Mouse (Mus musculus): Measurements from ENCODE around the gene Ptcd3. TPM values are rescaled to one million over a fixed set of nuclear protein-coding genes. Genes with fewer than 3 reads are reported as not detected.

Gene Ptcd3
- polyA plus RNA-seq, 1 experiment, result 155 TPM

DNA sequence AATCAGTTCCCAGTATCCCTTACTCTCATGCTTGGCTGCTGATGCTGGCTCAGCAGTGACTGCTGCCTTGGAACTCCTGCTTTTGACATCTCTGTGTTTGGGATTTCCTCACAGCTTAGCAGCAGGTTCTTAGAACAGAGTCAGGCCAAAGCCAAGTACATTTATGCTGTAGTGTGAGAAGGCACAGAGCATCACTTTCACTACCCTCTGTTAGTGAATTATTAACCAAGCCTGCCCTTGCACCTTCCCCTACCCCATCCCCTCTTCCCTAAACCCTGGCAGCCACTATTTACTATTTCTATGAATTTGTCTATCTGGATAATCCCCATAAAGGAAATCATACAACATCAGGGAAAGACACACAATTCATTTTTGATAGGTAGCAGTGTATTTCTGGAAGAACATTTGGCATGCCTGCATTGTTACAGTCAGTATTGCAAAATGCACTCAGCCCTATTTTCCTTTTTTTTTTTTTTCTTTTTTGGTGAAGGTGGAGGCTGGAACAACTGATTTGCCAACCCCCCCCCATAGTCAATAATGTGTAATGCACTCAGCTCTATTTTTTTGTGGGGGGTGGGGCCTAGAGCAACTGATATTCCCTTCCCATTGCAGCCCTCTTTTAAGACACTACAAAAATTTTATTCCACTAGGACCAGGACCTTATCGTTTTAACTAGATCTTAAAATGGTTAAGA, 67.8 kb downstream of the Ptcd3 start:
- Histone ChIP-seq H3K27ac (ENCODE audit: insufficient read depth, low read length) (no peak overlapping the region), H3K4me3 (ENCODE audit: low read depth, low read length) (no peak overlapping the region), H3K4me1 (ENCODE audit: control insufficient read depth, insufficient read depth, low read length) (no peaks in the 10 kb centered on the region), H3K9ac (ENCODE audit: low read depth, poor library complexity, severe bottlenecking) (no peak overlapping the region), H3K27me3 (ENCODE audit: control insufficient read depth, insufficient read depth, low read length, poor library complexity, severe bottlenecking) (no peaks in the 10 kb centered on the region), H3K9me3 (replicated peaks; ENCODE audit: control insufficient read depth, insufficient read depth, low read length, poor library complexity, severe bottlenecking) (no peaks in the 10 kb centered on the region), H3K36me3 (ENCODE audit: control insufficient read depth, insufficient read depth, low read length, poor library complexity, severe bottlenecking) (peaks cover 4% of the 10 kb centered on the region; the same call in 1 of the 2 replicates)
- TF ChIP-seq CTCF (IDR thresholded peaks at IDR 0.05; ENCODE audit: low read depth, low read length) (no peak), EP300 (IDR thresholded peaks at IDR 0.05; ENCODE audit: insufficient read depth, low read depth, low read length) (no peak), POLR2A (IDR thresholded peaks at IDR 0.05; ENCODE audit: insufficient read depth, low read length) (no peak)

DNA sequence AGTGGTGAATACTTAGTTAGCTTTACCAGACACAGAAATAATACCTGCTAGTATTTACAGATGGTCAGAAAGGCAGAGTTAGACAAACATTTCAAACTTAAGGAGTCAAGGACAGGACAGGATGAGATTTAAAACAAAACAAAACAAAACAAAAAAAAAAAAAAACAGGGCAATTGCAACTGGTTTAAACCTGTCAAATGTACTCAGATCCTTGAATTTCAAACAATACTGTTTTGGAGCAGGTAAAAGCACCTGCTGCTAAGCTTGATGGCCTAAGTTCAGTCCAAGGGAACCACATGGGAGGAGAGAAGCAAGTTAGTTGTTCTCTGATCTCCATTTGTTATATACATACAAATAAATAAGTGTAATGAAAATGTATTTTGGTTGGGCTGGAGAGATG, 68.7 kb downstream of the Ptcd3 start:
- Histone ChIP-seq H3K4me1 (ENCODE audit: control insufficient read depth, insufficient read depth, low read length) (no peaks in the 10 kb centered on the region), H3K9ac (ENCODE audit: low read depth, poor library complexity, severe bottlenecking) (no peak overlapping the region), H3K27ac (ENCODE audit: insufficient read depth, low read length) (no peak overlapping the region), H3K9me3 (replicated peaks; ENCODE audit: control insufficient read depth, insufficient read depth, low read length, poor library complexity, severe bottlenecking) (no peaks in the 10 kb centered on the region), H3K27me3 (ENCODE audit: control insufficient read depth, insufficient read depth, low read length, poor library complexity, severe bottlenecking) (no peaks in the 10 kb centered on the region), H3K4me3 (ENCODE audit: low read depth, low read length) (no peak overlapping the region), H3K36me3 (ENCODE audit: control insufficient read depth, insufficient read depth, low read length, poor library complexity, severe bottlenecking) (peaks cover 2% of the 10 kb centered on the region; the same call in 1 of the 2 replicates)
- TF ChIP-seq CTCF (IDR thresholded peaks at IDR 0.05; ENCODE audit: low read depth, low read length) (no peak), POLR2A (IDR thresholded peaks at IDR 0.05; ENCODE audit: insufficient read depth, low read length) (no peak), EP300 (IDR thresholded peaks at IDR 0.05; ENCODE audit: insufficient read depth, low read depth, low read length) (no peak)

DNA sequence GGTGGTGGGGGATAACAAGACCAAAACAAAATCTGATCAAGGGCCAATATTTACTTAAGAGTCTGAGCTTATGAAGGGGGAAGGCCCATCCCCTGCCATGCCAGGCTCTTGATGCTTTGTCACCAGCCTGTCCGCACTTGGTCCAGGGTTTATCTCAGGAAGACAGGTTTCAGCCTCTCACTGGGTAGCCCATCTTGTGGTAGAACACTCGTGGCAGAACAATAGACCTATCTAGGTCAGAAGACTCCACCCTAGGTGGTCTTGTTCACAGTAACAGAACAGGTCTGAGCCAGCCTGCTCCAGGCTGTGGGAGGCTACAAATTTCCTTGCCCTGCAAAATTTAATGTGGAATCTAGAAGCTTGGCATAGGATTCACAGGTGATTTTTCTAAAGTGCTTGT, 71.7 kb downstream of the Ptcd3 start:
- H3K27ac ChIP-seq (ENCODE audit: insufficient read depth, low read length), result no peak overlapping the region
- H3K4me1 ChIP-seq (ENCODE audit: control insufficient read depth, insufficient read depth, low read length), result no peaks in the 10 kb centered on the region
- TF ChIP-seq EP300 (IDR thresholded peaks at IDR 0.05; ENCODE audit: insufficient read depth, low read depth, low read length) (no peak), POLR2A (IDR thresholded peaks at IDR 0.05; ENCODE audit: insufficient read depth, low read length) (no peak), CTCF (IDR thresholded peaks at IDR 0.05; ENCODE audit: low read depth, low read length) (no peak)
- H3K9me3 ChIP-seq (replicated peaks; ENCODE audit: control insufficient read depth, insufficient read depth, low read length, poor library complexity, severe bottlenecking), result no peaks in the 10 kb centered on the region
- H3K4me3 ChIP-seq (ENCODE audit: low read depth, low read length), result no peak overlapping the region
- H3K27me3 ChIP-seq (ENCODE audit: control insufficient read depth, insufficient read depth, low read length, poor library complexity, severe bottlenecking), result no peaks in the 10 kb centered on the region
- H3K36me3 ChIP-seq (ENCODE audit: control insufficient read depth, insufficient read depth, low read length, poor library complexity, severe bottlenecking), result no peaks in the 10 kb centered on the region
- no peak overlapping the region for H3K9ac ChIP-seq (ENCODE audit: low read depth, poor library complexity, severe bottlenecking)

DNA sequence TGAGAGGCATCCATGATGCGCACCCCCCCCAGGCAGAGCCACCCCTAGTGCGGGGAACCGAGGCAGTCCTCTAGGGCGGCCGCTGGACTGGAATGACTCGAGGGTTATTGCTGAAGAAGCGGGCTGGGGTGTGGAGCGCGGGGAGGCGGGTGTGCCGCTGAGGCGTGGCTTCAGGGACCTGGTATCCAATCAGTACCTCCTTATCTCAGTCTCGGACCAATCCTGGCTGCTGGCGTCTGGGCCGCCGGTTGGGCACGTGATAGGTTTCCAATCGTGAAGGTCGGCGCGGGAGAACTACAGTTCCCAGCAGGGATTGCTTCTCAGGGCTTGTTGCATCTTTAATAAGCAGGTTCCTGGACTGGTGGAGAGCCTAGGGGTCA, 77.0 kb downstream of the Ptcd3 start:
- TF ChIP-seq CTCF (IDR thresholded peaks at IDR 0.05; ENCODE audit: low read depth, low read length), result no peak
- no peak for TF ChIP-seq POLR2A (IDR thresholded peaks at IDR 0.05; ENCODE audit: insufficient read depth, low read length)
- no peak for TF ChIP-seq EP300 (IDR thresholded peaks at IDR 0.05; ENCODE audit: insufficient read depth, low read depth, low read length)
- H3K4me1 ChIP-seq (ENCODE audit: control insufficient read depth, insufficient read depth, low read length), result no peaks in the 10 kb centered on the region
- H3K9ac ChIP-seq (ENCODE audit: low read depth, poor library complexity, severe bottlenecking), result peak overlapping the region; percentile 66
- no peaks in the 10 kb centered on the region for H3K27me3 ChIP-seq (ENCODE audit: control insufficient read depth, insufficient read depth, low read length, poor library complexity, severe bottlenecking)
- no peaks in the 10 kb centered on the region for H3K9me3 ChIP-seq (replicated peaks; ENCODE audit: control insufficient read depth, insufficient read depth, low read length, poor library complexity, severe bottlenecking)
- no peaks in the 10 kb centered on the region for H3K36me3 ChIP-seq (ENCODE audit: control insufficient read depth, insufficient read depth, low read length, poor library complexity, severe bottlenecking)
- H3K4me3 ChIP-seq (ENCODE audit: low read depth, low read length), result peak overlapping the region; percentile 88
- peak overlapping the region; percentile 74 for H3K27ac ChIP-seq (ENCODE audit: insufficient read depth, low read length)

DNA sequence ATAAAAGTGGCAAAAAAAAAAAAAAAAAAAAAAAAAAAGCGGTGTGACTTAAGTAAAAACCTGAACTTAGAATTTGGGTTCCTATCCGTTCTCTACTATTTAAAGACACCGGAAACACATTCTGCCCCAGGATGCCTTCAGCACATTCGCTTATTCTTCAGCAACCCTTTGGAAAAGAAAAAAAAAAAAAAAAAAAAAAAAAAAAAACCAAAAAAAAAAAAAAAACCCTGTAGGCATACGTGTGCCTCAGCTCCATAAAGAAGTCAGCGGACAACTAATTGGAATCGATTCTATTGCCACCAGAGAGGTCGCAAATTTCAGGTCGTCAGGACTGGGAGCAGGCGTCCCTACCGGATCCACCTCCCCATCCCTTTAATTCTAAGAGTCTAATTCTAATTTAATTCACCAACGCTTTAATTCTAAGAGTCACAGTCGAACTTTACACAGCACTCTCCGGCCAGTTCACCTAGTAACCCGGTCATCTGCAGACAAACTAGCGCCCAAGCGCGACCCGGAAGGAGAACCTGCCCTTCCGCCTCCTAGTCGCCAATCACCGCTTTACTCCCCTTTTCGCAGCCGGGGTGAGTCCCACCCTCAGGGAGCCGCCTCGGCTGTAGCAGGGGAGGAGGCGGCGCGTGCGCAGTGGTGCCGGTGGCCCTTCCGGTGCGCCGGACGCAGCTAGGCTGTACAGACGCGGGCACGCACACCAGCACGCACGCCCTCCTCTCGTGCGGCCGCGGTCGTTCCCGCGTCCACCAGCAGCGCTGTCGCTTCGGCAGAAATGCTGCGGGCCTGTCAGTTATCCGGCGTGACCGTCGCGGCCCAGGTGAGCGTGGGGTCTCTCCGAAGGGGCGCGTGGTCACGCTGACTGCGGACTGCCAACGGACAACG, 77.6 kb downstream of the Ptcd3 start, which contains the start of gene Immt:
Gene Immt (plus strand): TSS at position 642 of the 891 bp plus-strand sequence.
- TF ChIP-seq POLR2A (IDR thresholded peaks at IDR 0.05; ENCODE audit: insufficient read depth, low read length), result peak; percentile 75
- no peak for TF ChIP-seq CTCF (IDR thresholded peaks at IDR 0.05; ENCODE audit: low read depth, low read length)
- TF ChIP-seq EP300 (IDR thresholded peaks at IDR 0.05; ENCODE audit: insufficient read depth, low read depth, low read length), result 0 out of 2 replicates have a peak, but pooled peaks have one; percentile 6
- Histone ChIP-seq H3K4me3 (ENCODE audit: low read depth, low read length) (peak within 1 kb of the TSS; percentile 94), H3K27me3 (ENCODE audit: control insufficient read depth, insufficient read depth, low read length, poor library complexity, severe bottlenecking) (no peaks in the 10 kb centered on the region), H3K4me1 (ENCODE audit: control insufficient read depth, insufficient read depth, low read length) (no peaks in the 10 kb centered on the region), H3K36me3 (ENCODE audit: control insufficient read depth, insufficient read depth, low read length, poor library complexity, severe bottlenecking) (no peaks in the 10 kb centered on the region), H3K9ac (ENCODE audit: low read depth, poor library complexity, severe bottlenecking) (peak within 1 kb of the TSS; percentile 66), H3K27ac (ENCODE audit: insufficient read depth, low read length) (peak within 1 kb of the TSS; percentile 74), H3K9me3 (replicated peaks; ENCODE audit: control insufficient read depth, insufficient read depth, low read length, poor library complexity, severe bottlenecking) (no peaks in the 10 kb centered on the region)

Other genes starting within 250 kb of the Ptcd3 start
- gene Reep1, start 201.2 kb downstream of the Ptcd3 start, polyA plus RNA-seq (2011; ENCODE audit: insufficient read depth, insufficient read length, low read depth, missing spikeins), result 2.9 and 3.3 TPM in 2 replicates
- 60.8 and 70.5 TPM in 2 replicates for gene Mrpl35, start 81.8 kb downstream of the Ptcd3 start, polyA plus RNA-seq (2011; ENCODE audit: insufficient read depth, insufficient read length, low read depth, missing spikeins)
- gene Immt, start 77.4 kb downstream of the Ptcd3 start, polyA plus RNA-seq (2011; ENCODE audit: insufficient read depth, insufficient read length, low read depth, missing spikeins), result 128 and 129 TPM in 2 replicates
- 65.4 and 68.0 TPM in 2 replicates for gene Polr1a, start 303 bp upstream of the Ptcd3 start, polyA plus RNA-seq (2011; ENCODE audit: insufficient read depth, insufficient read length, low read depth, missing spikeins)
- 25.9 and 28.1 TPM in 2 replicates for gene St3gal5, start 188.8 kb upstream of the Ptcd3 start, polyA plus RNA-seq (2011; ENCODE audit: insufficient read depth, insufficient read length, low read depth, missing spikeins)

Data from ES-Bruce4 (cell line).